Mouse (Mus musculus): ENCODE results near the gene Mpzl2.
A peak's percentile ranks its signal among the peaks of the same experiment; 100 is the strongest.
"Not testable (repeated sequence)": the region's sequence is repeated elsewhere in the genome, so short reads cannot be mapped to it uniquely, and the experiment has no call there.

Gene Mpzl2

GRCm38 (mm10) chr9:45032261-45032660, 7.3 kb upstream of the Mpzl2 start:
- no peak for DNase-seq (ENCODE audit: low read depth, low spot score)

DNA sequence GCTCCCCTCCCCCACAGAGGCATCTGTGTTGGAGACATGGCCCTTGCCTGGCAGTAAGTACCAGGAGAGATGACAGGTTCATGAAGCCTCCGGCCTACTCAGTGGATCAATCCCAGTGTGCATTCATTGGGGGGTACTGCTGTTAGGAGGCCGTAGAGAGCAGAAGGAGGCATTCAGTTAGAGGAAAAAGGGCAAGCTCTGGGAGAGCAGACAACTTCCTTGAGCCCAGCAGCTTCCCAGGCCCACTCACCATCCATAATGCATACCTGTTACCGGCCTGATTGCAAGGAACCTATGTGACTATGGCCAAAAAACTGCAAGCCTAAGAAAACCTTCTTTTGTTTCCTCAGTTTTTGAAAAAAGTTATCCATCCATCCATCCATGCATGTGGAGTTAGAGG, 5.1 kb upstream of the Mpzl2 start:
- no peak for DNase-seq (ENCODE audit: low read depth, low spot score)

- DNase-seq (ENCODE audit: low read depth, low spot score): not testable (repeated sequence)
Observed at GRCm38 (mm10) chr9:45037803-45038202, 1.8 kb upstream of the Mpzl2 start.

DNA sequence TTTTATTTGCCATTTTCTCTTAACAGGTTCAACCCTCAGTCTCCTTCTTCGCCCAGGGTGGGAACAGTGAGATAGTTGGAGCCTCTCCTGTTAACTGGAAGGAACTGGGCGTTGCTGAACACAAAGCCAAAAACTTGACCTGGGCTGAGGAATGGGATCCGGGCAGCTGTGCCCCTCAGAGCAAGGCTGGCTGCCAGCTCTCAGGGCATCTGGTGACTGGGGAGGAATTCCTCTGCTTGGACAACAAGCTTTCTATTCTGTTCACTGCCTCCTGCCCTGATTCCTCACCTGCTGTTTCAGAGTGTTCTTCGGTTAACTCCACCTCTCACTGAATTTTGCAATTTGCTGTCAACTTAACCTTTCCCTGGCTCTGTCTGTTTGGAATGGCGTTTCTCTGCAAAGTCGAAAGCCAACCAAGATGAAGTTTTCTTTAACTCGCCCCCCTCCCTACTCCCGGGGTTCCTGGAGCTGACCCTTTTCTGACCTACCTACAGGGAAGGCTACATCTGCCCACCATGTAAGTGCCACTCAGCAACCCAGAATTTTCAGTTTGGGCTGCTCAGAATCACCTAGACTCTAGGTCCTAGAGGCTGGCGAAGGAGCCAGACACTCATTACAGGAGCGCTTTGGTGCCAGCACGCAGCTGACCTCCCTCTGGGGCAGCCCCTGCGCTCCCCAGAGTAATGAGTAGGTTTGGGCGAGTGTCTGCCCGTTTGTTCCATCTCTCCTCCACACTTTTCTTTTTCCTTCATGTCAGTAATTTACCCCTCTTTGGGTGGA, 657 bp downstream of the Mpzl2 start:
- no peak for DNase-seq (ENCODE audit: low read depth, low spot score)

GRCm38 (mm10) chr9:45041131-45041838, 1.7 kb downstream of the Mpzl2 start:
- DNase-seq (ENCODE audit: low read depth, low spot score): peak; percentile 75

- peak; percentile 74 for DNase-seq (ENCODE audit: low read depth, low spot score)
Observed at GRCm38 (mm10) chr9:45042056-45042720, 2.6 kb downstream of the Mpzl2 start.

DNA sequence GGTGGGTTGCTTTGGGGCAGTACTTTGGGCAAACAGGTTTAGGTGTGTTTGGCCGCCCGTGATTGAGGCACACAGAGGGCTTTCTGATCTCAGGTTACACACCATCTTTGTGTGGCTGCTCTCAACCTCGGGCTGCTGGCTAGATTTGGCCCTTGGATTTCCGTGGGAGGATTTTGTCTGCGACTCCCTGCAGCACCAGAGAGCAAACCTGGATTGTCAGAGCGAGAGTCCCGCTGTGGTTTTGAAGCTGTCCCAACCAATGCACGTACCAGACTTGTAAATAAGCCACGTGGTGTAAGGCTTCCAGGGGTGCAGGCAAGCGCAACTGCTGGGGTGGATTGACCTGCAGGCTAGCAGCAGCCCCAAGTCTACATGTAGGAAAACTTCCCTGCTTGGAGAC, 3.3 kb downstream of the Mpzl2 start:
- peak; percentile 22 for DNase-seq (ENCODE audit: low read depth, low spot score)

DNA sequence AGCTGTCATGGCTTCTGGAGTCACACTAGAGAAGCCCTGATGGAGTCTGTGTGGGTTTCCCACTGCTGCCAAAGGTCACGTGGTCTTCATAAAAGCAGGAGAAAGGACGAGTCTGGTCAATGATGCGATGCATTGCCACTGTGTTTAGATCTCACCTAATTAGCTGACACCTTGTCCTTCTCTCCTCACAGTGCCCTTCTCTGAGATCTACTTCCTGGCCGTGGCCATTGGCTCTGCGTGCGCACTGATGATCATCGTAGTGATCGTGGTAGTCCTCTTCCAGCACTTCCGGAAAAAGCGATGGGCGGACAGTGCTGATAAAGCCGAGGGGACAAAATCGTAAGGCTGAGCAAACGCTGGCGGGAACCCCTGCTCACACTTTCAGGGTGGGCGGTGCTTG, 7.4 kb downstream of the Mpzl2 start:
- DNase-seq (ENCODE audit: low read depth, low spot score): no peak

- DNase-seq (ENCODE audit: low read depth, low spot score): peak; percentile 58
Observed at GRCm38 (mm10) chr9:45048511-45048910, 8.9 kb downstream of the Mpzl2 start.

- no peak for DNase-seq (ENCODE audit: low read depth, low spot score)
Observed at GRCm38 (mm10) chr9:45049731-45050130, 10.1 kb downstream of the Mpzl2 start.

GRCm38 (mm10) chr9:45050301-45050700, 10.7 kb downstream of the Mpzl2 start:
- DNase-seq (ENCODE audit: low read depth, low spot score): no peak

DNA sequence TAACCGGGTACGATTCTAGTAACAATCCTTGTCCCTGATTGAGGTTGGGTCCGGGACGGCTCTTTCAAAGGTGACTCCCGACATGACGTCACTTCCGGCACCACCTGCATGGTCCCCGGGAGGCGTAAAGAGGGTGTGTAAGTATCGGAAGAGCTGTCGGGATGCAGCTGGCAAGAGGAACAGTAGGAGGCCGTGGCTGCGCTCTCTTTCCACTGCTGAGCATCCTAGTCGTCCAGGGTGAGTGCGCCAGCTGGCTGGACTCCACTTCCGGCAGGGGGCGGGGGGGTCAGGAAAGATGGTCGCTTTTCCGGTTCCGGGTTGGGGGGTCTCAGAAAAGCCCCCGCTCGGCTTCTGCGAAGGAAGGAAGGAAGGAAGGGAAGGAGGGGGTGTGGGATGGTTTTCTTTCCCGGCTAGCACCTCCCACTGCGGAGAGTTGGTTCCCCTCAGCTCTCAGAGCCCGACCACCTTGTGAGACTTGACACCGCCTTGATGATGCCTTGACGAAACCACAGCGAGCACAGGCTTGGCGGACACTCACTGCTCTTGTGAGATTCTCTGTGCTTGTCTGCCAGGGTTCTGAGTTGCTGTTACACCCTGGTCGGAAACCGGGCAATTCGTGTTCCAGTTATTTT, 15.6 kb downstream of the Mpzl2 start, which contains the start of gene Mpzl3:
TSS of gene Mpzl3 (plus strand) at position 105 of the 632 bp plus-strand sequence.
- DNase-seq (ENCODE audit: low read depth, low spot score): peak; percentile 97

DNA sequence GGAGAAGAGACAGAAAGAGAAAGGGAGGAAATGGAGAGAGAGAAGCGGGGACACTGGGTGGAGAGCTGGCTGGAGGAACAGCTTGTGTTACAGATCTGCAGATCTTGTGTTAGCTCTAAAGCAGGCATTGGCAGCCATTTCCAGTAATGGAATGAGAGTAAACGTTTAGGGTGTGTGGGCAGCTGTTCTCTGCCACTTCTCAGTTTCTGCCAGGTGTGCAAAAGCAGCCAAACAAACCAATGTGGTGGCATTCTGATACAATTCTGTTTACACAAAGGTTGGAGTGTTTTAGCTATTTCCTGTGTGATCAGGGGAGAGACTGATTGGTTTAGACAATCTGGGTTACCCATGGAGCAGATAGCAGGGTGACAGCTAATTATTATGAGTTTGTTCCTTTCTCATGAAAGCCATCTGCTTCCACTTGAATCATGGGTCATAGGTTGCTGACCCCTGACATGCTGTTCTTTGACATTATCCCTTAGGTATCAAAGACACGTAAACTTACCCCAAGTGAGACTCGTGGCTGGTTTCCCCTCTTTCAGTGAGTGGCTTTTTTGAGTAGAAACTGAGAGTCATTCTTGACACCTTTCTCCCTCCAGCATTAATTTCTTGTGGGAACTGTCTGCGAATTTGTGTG, 18.8 kb downstream of the Mpzl2 start:
- no peak for DNase-seq (ENCODE audit: low read depth, low spot score)

- DNase-seq (ENCODE audit: low read depth, low spot score): no peak
Observed at GRCm38 (mm10) chr9:45060151-45060550, 20.6 kb downstream of the Mpzl2 start.

- no peak for DNase-seq (ENCODE audit: low read depth, low spot score)
Observed at GRCm38 (mm10) chr9:45062677-45063076, 23.1 kb downstream of the Mpzl2 start.

DNA sequence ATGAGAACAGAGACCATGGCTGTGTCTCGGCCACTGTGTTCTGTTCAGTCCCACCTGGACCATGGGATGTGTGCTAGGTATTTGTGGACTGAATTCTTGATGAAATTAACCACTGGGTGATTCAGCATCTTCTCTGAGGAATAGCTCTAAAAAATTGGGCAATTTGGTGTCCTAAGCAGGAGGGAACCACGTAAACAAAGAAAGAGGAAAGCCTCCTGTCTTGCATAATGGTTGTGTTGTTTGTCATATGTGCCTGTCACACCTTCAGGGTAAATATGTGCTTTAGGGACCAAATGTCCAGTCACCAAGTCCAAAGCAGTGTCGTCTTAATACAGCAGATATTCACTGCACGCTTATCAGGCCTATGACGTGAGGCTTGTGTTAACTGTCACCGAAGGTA, 24.8 kb downstream of the Mpzl2 start:
- no peak for DNase-seq (ENCODE audit: low read depth, low spot score)

- no peak for DNase-seq (ENCODE audit: low read depth, low spot score)
Observed at GRCm38 (mm10) chr9:45066735-45067134, 27.1 kb downstream of the Mpzl2 start.

GRCm38 (mm10) chr9:45071800-45072199, 32.2 kb downstream of the Mpzl2 start:
- DNase-seq (ENCODE audit: low read depth, low spot score): no peak

DNA sequence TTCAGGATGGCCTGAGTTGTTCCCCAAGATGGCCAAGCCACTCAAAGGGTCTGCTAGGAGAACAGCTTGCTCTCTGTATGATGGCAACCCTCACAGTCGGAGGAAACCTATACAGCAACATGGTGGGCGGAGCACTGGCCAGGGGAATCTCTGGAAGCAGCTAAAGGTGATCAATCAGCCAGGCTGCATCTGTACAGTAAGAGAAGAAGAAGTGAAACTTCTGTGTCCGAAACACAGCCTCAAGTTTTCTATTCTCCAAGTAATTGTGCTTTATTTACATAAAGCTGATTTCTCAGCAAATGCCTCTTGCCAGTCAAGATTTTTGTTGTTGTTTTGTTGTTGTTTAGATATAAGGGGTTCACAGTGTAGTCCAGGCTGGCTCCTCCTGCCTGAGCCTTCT, 38.3 kb downstream of the Mpzl2 start:
- no peak for DNase-seq (ENCODE audit: low read depth, low spot score)

DNA sequence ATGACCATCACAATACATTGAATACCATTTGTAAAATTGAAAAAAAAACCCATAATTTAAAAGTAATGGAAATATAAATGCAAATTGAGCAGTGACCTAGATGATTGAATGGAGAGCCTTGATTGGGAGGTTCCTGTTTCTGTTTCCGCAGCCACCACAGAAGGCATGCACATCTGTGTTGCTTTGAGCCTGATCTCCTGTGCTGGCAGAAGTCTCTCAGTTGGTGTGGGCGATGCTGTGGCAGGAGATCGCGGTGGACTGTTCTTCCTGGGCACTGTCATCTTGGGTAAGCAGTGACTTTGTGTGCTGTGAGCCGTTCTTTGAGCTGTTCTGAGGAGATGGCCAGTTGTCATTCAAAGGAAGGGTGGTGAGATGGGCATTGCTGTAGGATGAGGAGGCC, 39.4 kb downstream of the Mpzl2 start, which contains the start of gene Jaml:
TSS of gene Jaml (plus strand) at position 173 of the 400 bp plus-strand sequence.
- no peak for DNase-seq (ENCODE audit: low read depth, low spot score)

DNA sequence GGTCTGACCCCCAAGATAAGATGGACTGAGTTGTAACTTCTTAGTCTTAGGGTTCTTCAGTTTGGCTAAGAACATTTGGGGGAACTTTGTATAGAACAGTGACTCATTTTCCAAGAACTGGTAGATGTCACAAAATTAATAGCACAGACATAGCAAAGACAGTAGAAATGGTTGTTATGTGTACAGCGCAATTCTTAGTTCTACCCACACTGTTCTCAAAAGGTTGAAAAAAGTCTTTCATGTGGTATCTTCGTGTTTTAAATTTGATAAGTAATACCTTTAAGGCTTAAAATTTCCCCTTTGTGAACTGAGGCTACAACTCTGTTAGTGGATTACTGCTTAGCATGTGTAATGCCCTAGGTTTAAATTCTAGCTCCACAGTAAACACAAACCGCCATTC, 43.5 kb downstream of the Mpzl2 start:
- no peak for DNase-seq (ENCODE audit: low read depth, low spot score)
